Mouse (Mus musculus) midbrain, embryonic 11.5 days (tissue): ENCODE data around the gene Ogfod3. TPM values are rescaled to one million over a fixed set of nuclear protein-coding genes. Genes with fewer than 3 reads are reported as not detected.

Source experiments
- ATAC-seq: fragments of 200-750 bp; cut with Nextera tagmentation; 2 replicates; pipeline ENCODE4 v1.8.0; 2017; ENCODE audit warnings: moderate TSS enrichment, moderate library complexity; ENCODE audit not compliant: low FRiP score
- DNase-seq: peaks from one replicate; pipeline ENCODE4 v3.0.0; 2015; ENCODE audit warnings: low spot score; ENCODE audit errors: missing footprints
- H3K27ac ChIP-seq: fragments of 300-500 bp; sonication (generic); 2 replicates; pipeline ENCODE4 v1.5.1; 2014; ENCODE audit warnings: low read depth, low read length
- H3K27me3 ChIP-seq: fragments of 300-500 bp; sonication (generic); 2 replicates; pipeline ENCODE4 v1.6.1; 2014; ENCODE audit warnings: mild to moderate bottlenecking, low read length, moderate library complexity, mixed read lengths; ENCODE audit not compliant: control insufficient read depth, insufficient read depth
- H3K36me3 ChIP-seq: fragments of 300-500 bp; sonication (generic); 2 replicates; pipeline ENCODE4 v1.6.1; 2014; ENCODE audit warnings: mild to moderate bottlenecking, low read length, moderate library complexity, mixed read lengths; ENCODE audit not compliant: control insufficient read depth, insufficient read depth
- H3K4me1 ChIP-seq: fragments of 300-500 bp; sonication (generic); 2 replicates; pipeline ENCODE4 v1.6.1; 2014; ENCODE audit warnings: low read length; ENCODE audit not compliant: control insufficient read depth, insufficient read depth
- H3K4me2 ChIP-seq: fragments of 300-500 bp; sonication (generic); 2 replicates; pipeline ENCODE4 v1.6.1; 2014; ENCODE audit warnings: mild to moderate bottlenecking, moderate library complexity
- H3K4me3 ChIP-seq: fragments of 300-500 bp; sonication (generic); 2 replicates; pipeline ENCODE4 v1.5.1; 2014; ENCODE audit warnings: low read depth, low read length
- H3K9ac ChIP-seq: fragments of 300-500 bp; sonication (generic); 2 replicates; pipeline ENCODE4 v1.6.1; 2014; ENCODE audit warnings: low read length
- H3K9me3 ChIP-seq: fragments of 300-500 bp; sonication (generic); 2 replicates; pipeline ENCODE4 v1.6.1; 2016; ENCODE audit warnings: low read length; ENCODE audit not compliant: control insufficient read depth
- WGBS: fragments of 180-500 bp; shearing (Covaris S2); extraction: QIAGEN DNeasy Blood & Tissue Kit; methylation state at CpG from one replicate; pipeline ENCODE4 v1.1.7; 2014; 5-methylcytosine and 5-hydroxymethylcytosine counted together
- polyA plus RNA-seq: library from polyadenylated mRNA; unstranded; fragments of >200 nt; fragmentation: Nextera tagmentation; extraction: Ambion mirVana; gene quantifications from 2 replicates; pipeline ENCODE4 v1.2.1, GENCODE M21; 2014

The Ogfod3 gene
- polyA plus RNA-seq, 1 experiment from 2014 or later = 21.5 TPM

DNA sequence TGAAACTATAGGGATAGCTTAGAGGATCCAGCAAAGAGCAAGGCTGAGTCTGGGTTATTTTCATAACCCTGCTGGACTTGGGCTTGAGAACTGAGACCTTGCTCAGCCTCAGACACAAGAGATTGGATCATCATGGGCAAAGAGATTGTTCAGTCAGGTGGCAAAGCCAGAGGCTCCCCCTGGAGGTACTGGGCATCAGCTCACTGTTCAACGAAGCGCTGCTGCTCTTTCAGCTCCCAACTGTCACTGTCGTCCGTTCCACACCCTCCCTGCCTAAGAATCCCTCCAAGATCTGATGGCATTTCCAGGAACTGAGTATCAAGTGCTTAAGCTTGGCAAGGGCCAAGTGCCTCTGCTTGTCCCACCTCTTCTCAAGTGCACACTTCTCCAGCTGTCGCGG, 65.8 kb downstream of the Ogfod3 start:
- 52% methylated on average over 6 of the region's 6 CpGs for WGBS
- Histone ChIP-seq H3K4me1 (no peaks in the 10 kb centered on the region), H3K27ac (no peak overlapping the region), H3K9ac (no peak overlapping the region), H3K27me3 (no peaks in the 10 kb centered on the region), H3K4me2 (no peak overlapping the region), H3K4me3 (no peak overlapping the region), H3K9me3 (no peaks in the 10 kb centered on the region), H3K36me3 (no peaks in the 10 kb centered on the region)
- ATAC-seq (no peak), DNase-seq (no peak)

DNA sequence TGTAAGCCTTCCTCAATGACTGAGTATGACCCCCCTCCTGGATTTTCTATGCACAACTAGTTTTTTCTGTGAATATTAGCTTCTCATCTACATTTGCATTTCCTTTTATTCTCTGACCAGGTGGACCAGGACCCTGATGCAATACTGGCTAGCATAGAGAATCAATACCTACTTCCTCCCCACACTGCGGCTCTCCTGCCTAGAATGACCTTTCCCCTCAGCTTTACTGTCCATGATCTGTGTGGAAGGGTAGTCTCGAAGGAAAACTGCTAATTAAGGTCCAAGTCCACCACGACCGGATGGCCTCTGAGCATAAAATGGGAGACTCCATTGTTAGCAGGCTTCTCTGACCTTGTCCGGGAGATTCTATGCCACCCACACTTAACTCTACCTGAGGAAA, 66.8 kb downstream of the Ogfod3 start:
- H3K9me3 ChIP-seq = no peaks in the 10 kb centered on the region
- 90% methylated on average over 5 of the region's 5 CpGs for WGBS
- DNase-seq = no peak
- H3K9ac ChIP-seq = no peak overlapping the region
- H3K4me2 ChIP-seq = no peak overlapping the region
- H3K27me3 ChIP-seq = no peaks in the 10 kb centered on the region
- no peak overlapping the region for H3K4me3 ChIP-seq
- no peaks in the 10 kb centered on the region for H3K36me3 ChIP-seq
- H3K27ac ChIP-seq = no peak overlapping the region
- ATAC-seq = no peak
- H3K4me1 ChIP-seq = no peaks in the 10 kb centered on the region

DNA sequence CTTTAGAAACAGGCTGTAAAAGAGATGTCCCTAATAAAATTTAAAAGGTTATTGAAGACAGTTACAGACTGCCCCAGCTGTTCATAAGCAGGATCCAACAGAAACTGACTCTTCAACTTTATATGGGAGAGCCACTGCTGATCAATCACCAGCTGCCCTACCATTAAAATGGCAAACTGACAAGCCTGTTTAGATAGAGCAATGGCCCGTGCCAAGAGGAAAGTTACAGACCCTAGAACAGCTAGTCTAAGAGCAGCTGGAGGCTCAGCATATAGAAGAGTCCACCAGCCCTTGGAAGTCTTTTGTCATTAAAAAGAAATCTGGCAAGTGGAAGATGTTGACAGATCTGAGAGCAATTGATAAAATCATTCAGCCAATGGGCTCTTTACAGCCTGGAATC, 69.9 kb downstream of the Ogfod3 start:
- 59% methylated on average over 1 of the region's 1 CpGs for WGBS
- Histone ChIP-seq H3K4me2 (no peak overlapping the region), H3K4me3 (no peak overlapping the region), H3K4me1 (no peaks in the 10 kb centered on the region), H3K36me3 (no peaks in the 10 kb centered on the region), H3K27me3 (no peaks in the 10 kb centered on the region), H3K9ac (no peak overlapping the region), H3K27ac (no peak overlapping the region), H3K9me3 (no peaks in the 10 kb centered on the region)
- ATAC-seq (no peak), DNase-seq (no peak)

DNA sequence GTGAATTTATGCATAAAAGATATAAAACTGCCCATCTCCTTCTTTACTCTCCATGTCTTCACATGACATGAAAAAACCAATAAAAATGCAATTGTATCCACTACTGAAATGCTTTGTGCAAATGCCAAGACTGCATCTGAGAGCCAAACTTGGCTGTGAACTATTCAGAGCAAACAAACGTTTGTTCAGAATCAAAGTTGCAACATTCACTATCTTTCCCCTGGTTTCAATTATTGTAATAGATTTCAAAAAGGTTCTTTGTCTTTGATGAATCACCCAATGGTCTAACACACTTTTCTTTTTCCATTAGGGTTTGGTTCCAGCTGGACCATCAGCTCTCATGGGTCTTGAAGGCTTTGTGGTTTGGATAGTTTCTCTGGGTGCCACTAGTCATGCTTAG, 74.9 kb downstream of the Ogfod3 start:
- Histone ChIP-seq H3K9ac (no peak overlapping the region), H3K4me3 (no peak overlapping the region), H3K36me3 (no peaks in the 10 kb centered on the region), H3K4me1 (no peaks in the 10 kb centered on the region), H3K4me2 (no peak overlapping the region), H3K27me3 (no peaks in the 10 kb centered on the region), H3K27ac (no peak overlapping the region), H3K9me3 (no peaks in the 10 kb centered on the region)
- DNase-seq (no peak), ATAC-seq (no peak)
- WGBS = 80% methylated on average over 1 of the region's 1 CpGs

Other genes with a start within 250 kb of the Ogfod3 start
- gene Csnk1d, start 213.4 kb downstream of the Ogfod3 start, polyA plus RNA-seq = 60.9 and 71.3 TPM in 2 replicates
- gene Cd7, start 165.3 kb downstream of the Ogfod3 start, polyA plus RNA-seq = not detected in 2 replicates
- gene Sectm1b, start 141.1 kb downstream of the Ogfod3 start, polyA plus RNA-seq = not detected in 2 replicates
- not detected in 2 replicates for gene Sectm1a, start 123.5 kb downstream of the Ogfod3 start, polyA plus RNA-seq
- not detected in 2 replicates for gene Tex19.2, start 86.0 kb downstream of the Ogfod3 start, polyA plus RNA-seq
- 0.08 TPM in 1 of 2 replicates, not detected in the other for gene Tex19.1, start 58.6 kb downstream of the Ogfod3 start, polyA plus RNA-seq
- 0.12 TPM in 1 of 2 replicates, not detected in the other for gene Uts2r, start 44.4 kb downstream of the Ogfod3 start, polyA plus RNA-seq
- 5.7 and 6.3 TPM in 2 replicates for gene Hexdc, start 278 bp downstream of the Ogfod3 start, polyA plus RNA-seq
- gene Cybc1, start 24.6 kb upstream of the Ogfod3 start, polyA plus RNA-seq = 39.6 and 42.5 TPM in 2 replicates
- gene Narf, start 32.5 kb upstream of the Ogfod3 start, polyA plus RNA-seq = 65.5 and 72.7 TPM in 2 replicates
- gene Foxk2, start 55.3 kb upstream of the Ogfod3 start, polyA plus RNA-seq = 12.8 and 13.7 TPM in 2 replicates
- 94.4 and 99.2 TPM in 2 replicates for gene Wdr45b, start 149.7 kb upstream of the Ogfod3 start, polyA plus RNA-seq
- 3.3 and 3.8 TPM in 2 replicates for gene Rab40b, start 183.5 kb upstream of the Ogfod3 start, polyA plus RNA-seq
- 8.6 and 10.6 TPM in 2 replicates for gene Fn3krp, start 216.7 kb upstream of the Ogfod3 start, polyA plus RNA-seq
- 1.7 and 1.8 TPM in 2 replicates for gene Fn3k, start 230.2 kb upstream of the Ogfod3 start, polyA plus RNA-seq
- gene Tbcd, start 247.2 kb upstream of the Ogfod3 start, polyA plus RNA-seq = 33.6 and 36.9 TPM in 2 replicates